18 mouse cellular contexts compared by ENCODE assay signal in the genomic region with DNA sequence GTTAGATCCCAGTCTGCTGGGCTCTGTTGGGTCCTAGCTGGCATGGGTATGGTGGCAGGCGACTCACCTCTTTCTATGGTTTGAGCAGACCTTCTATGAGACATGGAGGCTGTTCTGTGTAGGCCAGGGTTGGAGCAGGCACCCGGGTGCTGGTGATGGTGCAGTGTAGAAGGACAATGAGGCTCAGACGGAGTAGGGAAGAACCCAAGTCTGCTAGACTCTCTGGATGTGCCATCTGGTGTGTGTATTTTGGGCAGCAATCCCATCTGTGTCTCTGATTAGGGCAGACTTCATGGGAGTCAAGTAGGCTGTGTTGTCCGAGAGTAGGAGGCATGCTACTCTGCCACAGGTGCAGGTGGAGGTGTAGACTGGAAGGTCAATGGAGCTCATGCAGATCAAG. TPM values are rescaled to one million over a fixed set of nuclear protein-coding genes. Genes with fewer than 3 reads are reported as not detected.
"Had no signal": no experiment of that assay in that cellular context is flagged by ENCODE, and none has a peak within 500 bp of the region (broad histone marks: within the 10 kb centered on the region; RNA-seq: fewer than 3 reads in every experiment).

No protein-coding gene starts in this region.

- H3K4me2 ChIP-seq: kidney, embryonic 15.5 days; limb, embryonic 12.5 days; liver, embryonic 13.5 days; lung, embryonic 15.5 days; midbrain, embryonic 12.5 days; neural tube, embryonic 13.5 days had no signal

- H3K9ac ChIP-seq: kidney, embryonic 15.5 days; limb, embryonic 12.5 days; liver, embryonic 13.5 days; liver, postnatal 0 days; lung, embryonic 15.5 days; midbrain, embryonic 12.5 days; neural tube, embryonic 13.5 days had no signal

- H3K9me3 ChIP-seq: kidney, embryonic 15.5 days; liver, embryonic 13.5 days; midbrain, embryonic 12.5 days had no signal

- ATAC-seq: intestine, embryonic 16.5 days; liver, postnatal 0 days; midbrain, embryonic 16.5 days had no signal

- DNase-seq: kidney, adult 2 months; kidney, postnatal 14 days; liver; liver, embryonic 13.5 days; liver, postnatal 0 days; retina, postnatal 1 day; thymus, postnatal 4 days had no signal

- H3K4me3 ChIP-seq: kidney, embryonic 15.5 days; limb, embryonic 12.5 days; liver, embryonic 13.5 days; lung, embryonic 15.5 days; midbrain, embryonic 12.5 days; neural tube, embryonic 13.5 days had no signal

- H3K27ac ChIP-seq: kidney, embryonic 15.5 days; limb, embryonic 12.5 days; liver, embryonic 13.5 days; lung, embryonic 15.5 days; midbrain, embryonic 12.5 days; neural tube, embryonic 13.5 days had no signal

- H3K4me1 ChIP-seq: kidney, embryonic 15.5 days; limb, embryonic 12.5 days; liver, embryonic 13.5 days; lung, embryonic 15.5 days; midbrain, embryonic 12.5 days; neural tube, embryonic 13.5 days had no signal

- H3K27me3 ChIP-seq: kidney, embryonic 15.5 days; limb, embryonic 12.5 days; liver, embryonic 13.5 days; lung, embryonic 15.5 days; midbrain, embryonic 12.5 days; neural tube, embryonic 13.5 days had no signal

- H3K36me3 ChIP-seq: kidney, embryonic 15.5 days; limb, embryonic 12.5 days; liver, embryonic 13.5 days; lung, embryonic 15.5 days; midbrain, embryonic 12.5 days; neural tube, embryonic 13.5 days had no signal

RNA-seq across cellular contexts. Expression of gene Cldn34c4, which starts 10.7 kb away (rescaled TPM):
- total RNA-seq: megakaryocyte-erythroid progenitor cell, adult 5-6 weeks had no signal
- polyA plus RNA-seq: intestine, embryonic 16.5 days; kidney, adult 2 months; kidney, embryonic 15.5 days; large intestine, adult 2 months; limb, embryonic 12.5 days; liver, embryonic 13.5 days; liver, postnatal 0 days; lung, embryonic 15.5 days; midbrain, embryonic 12.5 days; midbrain, embryonic 16.5 days; neural tube, embryonic 13.5 days; small intestine, adult 2 months; stomach, embryonic 16.5 days had no signal
